Mouse (Mus musculus) liver, embryonic 14.5 days (tissue): ENCODE data around the gene Gm26965. TPM values are rescaled to one million over a fixed set of nuclear protein-coding genes. Genes with fewer than 3 reads are reported as not detected.
"Not testable (repeated sequence)": the region's sequence is repeated elsewhere in the genome, so short reads cannot be mapped to it uniquely, and the experiment has no call there.

Experiments used
- ATAC-seq: fragments of 200-750 bp; cut with Nextera tagmentation; 2 replicates; pipeline ENCODE4 v1.8.0; 2017; ENCODE audit warnings: moderate number of reproducible peaks, mild to moderate bottlenecking, moderate library complexity; ENCODE audit not compliant: insufficient read depth
- DNase-seq, 3 experiments: peaks; one replicate each; pipeline ENCODE4 v3.0.0-alpha.2; 2012 to 2013; ENCODE audit warnings: low read depth in 3 of 3, low spot score in 3 of 3
- H3K27ac ChIP-seq: fragments of 300-500 bp; sonication (generic); 2 replicates; pipeline ENCODE4 v1.5.1; 2014; ENCODE audit warnings: moderate library complexity, mild to moderate bottlenecking, control low read depth, inconsistent platforms
- H3K27me3 ChIP-seq: fragments of 300-500 bp; sonication (generic); 2 replicates; pipeline ENCODE4 v1.6.1; 2014; ENCODE audit warnings: mild to moderate bottlenecking, low read length, moderate library complexity; ENCODE audit not compliant: control insufficient read depth, insufficient read depth
- H3K36me3 ChIP-seq: fragments of 300-500 bp; sonication (generic); replicated peaks from 2 replicates; pipeline ENCODE4 v1.6.1; 2014; ENCODE audit warnings: low read depth; ENCODE audit not compliant: control insufficient read depth, insufficient read depth
- H3K4me1 ChIP-seq, 2 experiments: fragments of 200-500 bp in 1 of 2; fragments of 300-500 bp in 1 of 2; sonication (generic) in 1 of 2; replicated peaks; 2 replicates each; pipeline ENCODE4 v1.6.1; 2012 to 2014; ENCODE audit warnings: antibody characterized with exemption in 1 of 2, inconsistent platforms in 1 of 2, low read length in 1 of 2; ENCODE audit not compliant: control insufficient read depth in 2 of 2, insufficient read depth in 2 of 2
- H3K4me2 ChIP-seq: fragments of 300-500 bp; sonication (generic); 2 replicates; pipeline ENCODE4 v1.6.1; 2014; ENCODE audit warnings: low read depth, mild to moderate bottlenecking, control low read depth, moderate library complexity
- H3K4me3 ChIP-seq, 2 experiments: fragments of 200-500 bp in 1 of 2; fragments of 300-500 bp in 1 of 2; sonication (generic) in 1 of 2; 2 replicates each; pipeline ENCODE4 v1.5.1; 2012 to 2014; ENCODE audit warnings: low read depth in 2 of 2, low read length in 2 of 2, mild to moderate bottlenecking in 2 of 2, control low read depth in 1 of 2, inconsistent platforms in 1 of 2, moderate library complexity in 1 of 2; ENCODE audit not compliant: insufficient read depth in 1 of 2
- H3K9ac ChIP-seq: fragments of 300-500 bp; sonication (generic); replicated peaks from 2 replicates; pipeline ENCODE4 v1.6.1; 2014; ENCODE audit warnings: mild to moderate bottlenecking, control low read depth, moderate library complexity
- H3K9me3 ChIP-seq: fragments of 300-500 bp; sonication (generic); 2 replicates; pipeline ENCODE4 v1.6.1; 2016; ENCODE audit warnings: low read length, mixed read lengths; ENCODE audit not compliant: control insufficient read depth
- CTCF ChIP-seq: IDR thresholded peaks from 2 replicates; pipeline ENCODE4 v1.5.1; 2016; ENCODE audit warnings: antibody characterized with exemption, low read depth, control low read depth
- EP300 ChIP-seq: IDR thresholded peaks from 2 replicates; pipeline ENCODE4 v1.6.1; 2016; ENCODE audit warnings: antibody characterized with exemption, low read depth
- WGBS: fragments of 180-500 bp; shearing (Covaris S2); extraction: QIAGEN DNeasy Blood & Tissue Kit; methylation state at CpG from one replicate; pipeline ENCODE4 v1.1.7; 2014; ENCODE audit not compliant: insufficient replicate concordance; 5-methylcytosine and 5-hydroxymethylcytosine counted together
- polyA plus RNA-seq, 2 experiments: library from polyadenylated mRNA; depleted of rRNA in 1 of 2; stranded (reverse) in 1 of 2; unstranded in 1 of 2; fragments of >200 nt; fragmentation: Nextera tagmentation in 1 of 2; extraction: Ambion mirVana in 1 of 2; gene quantifications; 2 replicates each; pipeline versions ENCODE4 v1.2.1 to v1.2.3; 2012 to 2014

The Gm26965 gene
- polyA plus RNA-seq, 2 experiments: not detected

GRCm38 (mm10) chr13:67484424-67484811 is 41.5 kb downstream of the Gm26965 start:
- ATAC-seq: 0 out of 2 replicates have a peak, but pooled peaks have one; percentile 25
- Histone ChIP-seq H3K4me2 (peak overlapping the region; percentile 78), H3K27ac (peak overlapping the region; percentile 18; the same call in 1 of the 2 replicates), H3K27me3 (no peaks in the 10 kb centered on the region), H3K9ac (peak overlapping the region; percentile 80), H3K36me3 (no peaks in the 10 kb centered on the region), H3K4me1 (peaks cover 3 to 14% of the 10 kb centered on the region in 2 experiments; a peak in 2 of 4 replicates), H3K4me3 (peak overlapping the region; percentile 70 to 97), H3K9me3 (no peaks in the 10 kb centered on the region)
- DNase-seq: no peak
- TF ChIP-seq CTCF (no peak), EP300 (no peak)
- WGBS: 18% methylated on average over 8 of the region's 8 CpGs

GRCm38 (mm10) chr13:67483625-67484423 is 42.1 kb downstream of the Gm26965 start, which contains the start of gene Zfp874b:
Gene Zfp874b (minus strand): TSS chr13:67484258.
- Histone ChIP-seq H3K27ac (peak within 1 kb of the TSS; percentile 79), H3K4me2 (peak within 1 kb of the TSS; percentile 78), H3K4me3 (peak within 1 kb of the TSS; percentile 70 to 97), H3K36me3 (no peaks in the 10 kb centered on the region), H3K9ac (peak within 1 kb of the TSS; percentile 80), H3K4me1 (peaks cover 3 to 14% of the 10 kb centered on the region in 2 experiments; a peak in 2 of 4 replicates), H3K9me3 (no peaks in the 10 kb centered on the region), H3K27me3 (no peaks in the 10 kb centered on the region)
- DNase-seq: peak; percentile 82 to 88 (median 87)
- WGBS: 3% methylated on average over 20 of the region's 20 CpGs
- peak; percentile 94 for ATAC-seq
- TF ChIP-seq EP300 (peak; percentile 17; the same call in 1 of the 2 replicates), CTCF (no peak)

- Histone ChIP-seq H3K4me1 (peaks cover 3 to 14% of the 10 kb centered on the region in 2 experiments; a peak in 2 of 4 replicates), H3K9me3 (no peaks in the 10 kb centered on the region), H3K27ac (no peak overlapping the region), H3K36me3 (no peaks in the 10 kb centered on the region), H3K27me3 (no peaks in the 10 kb centered on the region), H3K4me2 (no peak overlapping the region), H3K4me3 (no peak overlapping the region), H3K9ac (no peak overlapping the region)
- DNase-seq (no peak), ATAC-seq (no peak)
- 60% methylated on average over 4 of the region's 4 CpGs for WGBS
- no peak for TF ChIP-seq EP300
- no peak for TF ChIP-seq CTCF
These were observed 44.4 kb downstream of the Gm26965 start for GRCm38 (mm10) chr13:67481528-67481927.

- no peak overlapping the region for H3K4me3 ChIP-seq
- no peaks in the 10 kb centered on the region for H3K27me3 ChIP-seq
- no peak overlapping the region for H3K9ac ChIP-seq
- H3K4me1 ChIP-seq: no peaks in the 10 kb centered on the region
- no peak overlapping the region for H3K27ac ChIP-seq
- H3K9me3 ChIP-seq: no peaks in the 10 kb centered on the region
- H3K36me3 ChIP-seq: peaks cover 4% of the 10 kb centered on the region; the same call in 1 of the 2 replicates
- ATAC-seq (no peak), DNase-seq (no peak)
- WGBS: 55% methylated on average over 3 of the region's 3 CpGs
- H3K4me2 ChIP-seq: no peak overlapping the region
- no peak for TF ChIP-seq EP300
- no peak for TF ChIP-seq CTCF
These were observed 56.7 kb downstream of the Gm26965 start for GRCm38 (mm10) chr13:67469274-67469673.

GRCm38 (mm10) chr13:67463506-67464185 is 62.3 kb downstream of the Gm26965 start:
- not testable (repeated sequence) for ATAC-seq, H3K4me3 ChIP-seq, H3K9me3 ChIP-seq, DNase-seq, H3K9ac ChIP-seq, H3K27me3 ChIP-seq, H3K27ac ChIP-seq, H3K4me2 ChIP-seq, H3K4me1 ChIP-seq, H3K36me3 ChIP-seq
- WGBS: 15% methylated on average over 2 of the region's 5 CpGs
